Mouse (Mus musculus) megakaryocyte-erythroid progenitor cell, adult 5-6 weeks (primary cell): ENCODE results near the gene Numb. TPM values are rescaled to one million over a fixed set of nuclear protein-coding genes. Genes with fewer than 3 reads are reported as not detected.
A peak's percentile ranks its signal among the peaks of the same experiment; 100 is the strongest.

ENCODE experiments used
- ATAC-seq: replicated peaks from 2 replicates; pipeline ENCODE4 v1.8.0; 2016; ENCODE audit warnings: mild to moderate bottlenecking, inconsistent platforms; ENCODE audit not compliant: severe bottlenecking, poor library complexity, low FRiP score, low TSS enrichment
- total RNA-seq, 2 experiments: library from RNA; stranded (forward) in 1 of 2; stranded (reverse) in 1 of 2; fragments of 200-1000, 215-1000 nt in 1 of 2; fragments of >200 nt in 1 of 2; fragmentation: Nextera tagmentation in 1 of 2; gene quantifications; 2 replicates each; pipeline ENCODE4 v1.2.3; 2014 to 2017

Gene Numb
- total RNA-seq, 2 experiments from 2014 or later = 8.8 to 24.8 TPM

- peak; percentile 74 for ATAC-seq
These were observed 158.3 kb downstream of the Numb start, which contains the start of gene Papln for GRCm38 (mm10) chr12:83763311-83764043. Gene Papln, plus strand, starts transcription at chr12:83763634.

GRCm38 (mm10) chr12:83762706-83763105 lies 159.0 kb downstream of the Numb start:
- no peak for ATAC-seq

- ATAC-seq = no peak
These were observed 161.5 kb downstream of the Numb start for GRCm38 (mm10) chr12:83760201-83760600.

GRCm38 (mm10) chr12:83758735-83759134 lies 163.0 kb downstream of the Numb start:
- ATAC-seq = no peak

GRCm38 (mm10) chr12:83752495-83752894 lies 169.2 kb downstream of the Numb start:
- 0 out of 2 replicates have a peak, but pooled peaks have one; percentile 47 for ATAC-seq

GRCm38 (mm10) chr12:83749186-83749585 lies 172.5 kb downstream of the Numb start:
- ATAC-seq = no peak

Other genes with a start within 250 kb of the Numb start
- 39.1 and 42.3 TPM in 2 replicates for gene Psen1, start 233.8 kb downstream of the Numb start, total RNA-seq (2014; fragmentation: Nextera tagmentation)
- gene Psen1, start 233.8 kb downstream of the Numb start, total RNA-seq (2017) = 30.2 and 55.7 TPM in 2 replicates
- not detected in 2 replicates for gene Papln, start 158.3 kb downstream of the Numb start, total RNA-seq (2014; fragmentation: Nextera tagmentation)
- not detected in 2 replicates for gene Papln, start 158.3 kb downstream of the Numb start, total RNA-seq (2017)
- 15.3 and 18.2 TPM in 2 replicates for gene Riox1, start 28.7 kb upstream of the Numb start, total RNA-seq (2014; fragmentation: Nextera tagmentation)
- gene Riox1, start 28.7 kb upstream of the Numb start, total RNA-seq (2017) = 12.5 and 15.5 TPM in 2 replicates
- not detected in 2 replicates for gene Heatr4, start 62.9 kb upstream of the Numb start, total RNA-seq (2014; fragmentation: Nextera tagmentation)
- not detected in 2 replicates for gene Heatr4, start 62.9 kb upstream of the Numb start, total RNA-seq (2017)
- gene Acot2, start 65.9 kb upstream of the Numb start, total RNA-seq (2014; fragmentation: Nextera tagmentation) = 10.3 and 11.5 TPM in 2 replicates
- 17.8 and 18.6 TPM in 2 replicates for gene Acot2, start 65.9 kb upstream of the Numb start, total RNA-seq (2017)
- gene Acot1, start 87.6 kb upstream of the Numb start, total RNA-seq (2014; fragmentation: Nextera tagmentation) = not detected in 2 replicates
- gene Acot1, start 87.6 kb upstream of the Numb start, total RNA-seq (2017) = 4.4 and 5.9 TPM in 2 replicates
- not detected in 2 replicates for gene Acot4, start 116.4 kb upstream of the Numb start, total RNA-seq (2014; fragmentation: Nextera tagmentation)
- 0.19 TPM in 1 of 2 replicates, not detected in the other for gene Acot4, start 116.4 kb upstream of the Numb start, total RNA-seq (2017)
- not detected in 2 replicates for gene Gm49366, start 117.0 kb upstream of the Numb start, total RNA-seq (2014; fragmentation: Nextera tagmentation)
- not detected in 2 replicates for gene Gm49366, start 117.0 kb upstream of the Numb start, total RNA-seq (2017)
- not detected in 2 replicates for gene Acot3, start 130.2 kb upstream of the Numb start, total RNA-seq (2014; fragmentation: Nextera tagmentation)
- not detected in 2 replicates for gene Acot3, start 130.2 kb upstream of the Numb start, total RNA-seq (2017)
- gene Acot5, start 147.4 kb upstream of the Numb start, total RNA-seq (2014; fragmentation: Nextera tagmentation) = not detected in 2 replicates
- gene Acot5, start 147.4 kb upstream of the Numb start, total RNA-seq (2017) = not detected in 2 replicates
- gene Acot6, start 178.7 kb upstream of the Numb start, total RNA-seq (2014; fragmentation: Nextera tagmentation) = 6.9 and 11.3 TPM in 2 replicates
- 4.1 and 4.7 TPM in 2 replicates for gene Acot6, start 178.7 kb upstream of the Numb start, total RNA-seq (2017)
- 0.26 and 3.9 TPM in 2 replicates for gene Dnal1, start 192.4 kb upstream of the Numb start, total RNA-seq (2014; fragmentation: Nextera tagmentation)
- 1.4 and 2.3 TPM in 2 replicates for gene Dnal1, start 192.4 kb upstream of the Numb start, total RNA-seq (2017)
- gene Pnma1, start 226.6 kb upstream of the Numb start, total RNA-seq (2014; fragmentation: Nextera tagmentation) = not detected in 2 replicates
- gene Pnma1, start 226.6 kb upstream of the Numb start, total RNA-seq (2017) = 1.2 TPM in 1 of 2 replicates, not detected in the other